Mouse (Mus musculus): ENCODE measurements around the gene Adssl1. TPM values are rescaled to one million over a fixed set of nuclear protein-coding genes. Genes with fewer than 3 reads are reported as not detected.

Gene Adssl1
- total and polyA plus RNA-seq, 3 experiments, result 10.2 to 29.4 (median 10.7) TPM

GRCm38 (mm10) chr12:112664656-112665055 is 44.8 kb downstream of the Adssl1 start:
- Histone ChIP-seq H3K36me3 (replicated peaks in 1 of 2; ENCODE audit: control insufficient read depth in 1 of 2, insufficient read depth in 1 of 2, low read length in 1 of 2) (peaks cover 80 to 99% of the 10 kb centered on the region in 2 experiments), H3K27me3 (replicated peaks) (no peaks in the 10 kb centered on the region), H3K4me1 (ENCODE audit: control insufficient read depth in 1 of 2, insufficient read depth in 2 of 2) (peaks cover 0 to 33% of the 10 kb centered on the region in 2 experiments; a peak in 2 of 4 replicates), H3K4me3 (replicated peaks in 1 of 3; ENCODE audit: low read depth in 2 of 3, low read length in 2 of 3, poor library complexity in 1 of 3) (no peak overlapping the region), H3K4me2 (ENCODE audit: insufficient read depth, low read depth, poor library complexity, severe bottlenecking) (no peak overlapping the region), H3K9ac (ENCODE audit: insufficient read depth, low read depth) (no peak overlapping the region), H3K79me2 (replicated peaks; ENCODE audit: control insufficient read depth, extremely low read depth, insufficient read depth, poor library complexity, severe bottlenecking) (no peaks in the 10 kb centered on the region; the same call in 1 of the 2 replicates), H3K27ac (ENCODE audit: insufficient read depth, low read depth) (no peak overlapping the region), H3K9me3 (replicated peaks; ENCODE audit: low read length) (no peaks in the 10 kb centered on the region)
- dilution Hi-C loops (cut with MboI; ENCODE audit: extremely low pct_ligation_motif_present, extremely low pct_unique_long_range_greater_than_20kb, low sequenced_read_pairs) (no loop called here), in situ Hi-C loops (cut with MboI; ENCODE audit: low pct_ligation_motif_present, low pct_unique_long_range_greater_than_20kb, low sequenced_read_pairs) (no loop called here)
- no peak for DNase-seq (ENCODE audit: extremely low read depth)
- TF ChIP-seq MXI1 (IDR thresholded peaks at IDR 0.05; ENCODE audit: low read depth, low read length) (no peak), UBTF (IDR thresholded peaks at IDR 0.05; ENCODE audit: low read depth, low read length) (no peak), POLR2AphosphoS2 (IDR thresholded peaks at IDR 0.05; ENCODE audit: low read depth, low read length) (no peak), MAX (IDR thresholded peaks at IDR 0.05; ENCODE audit: low read length) (no peak), USF2 (conservative IDR thresholded peaks at IDR 0.05; ENCODE audit: low read depth, low read length) (no peak), POLR2A (IDR thresholded peaks at IDR 0.05; ENCODE audit: low read depth, low read length) (no peak), ETS1 (conservative IDR thresholded peaks at IDR 0.05; ENCODE audit: low read depth, low read length) (no peak), GABPA (IDR thresholded peaks at IDR 0.05; ENCODE audit: insufficient replicate concordance, low read depth, low read length) (no peak)

DNA sequence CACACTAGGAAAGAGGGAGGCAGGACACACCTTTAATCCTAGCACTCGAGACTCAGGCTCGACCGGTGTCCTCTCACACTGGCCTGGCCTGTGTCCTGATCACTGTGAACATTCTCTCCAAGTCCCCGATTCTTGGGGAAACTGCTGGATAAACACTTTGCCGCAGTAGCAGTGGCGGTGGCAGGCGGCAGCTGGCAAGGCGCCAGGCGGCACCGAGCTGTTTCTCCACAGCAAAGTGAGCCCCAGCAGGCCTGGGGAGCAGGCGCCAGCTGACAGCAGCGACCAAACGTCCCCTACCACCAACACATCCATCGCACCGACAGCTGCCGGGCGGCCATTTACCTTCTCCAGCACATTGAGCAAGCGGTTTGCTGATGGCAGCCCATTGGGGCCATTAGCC is 45.6 kb downstream of the Adssl1 start:
- DNase-seq (ENCODE audit: extremely low read depth), result no peak
- in situ Hi-C loops (cut with MboI; ENCODE audit: low pct_ligation_motif_present, low pct_unique_long_range_greater_than_20kb, low sequenced_read_pairs), result no loop called here
- no peak overlapping the region for H3K4me2 ChIP-seq (ENCODE audit: insufficient read depth, low read depth, poor library complexity, severe bottlenecking)

GRCm38 (mm10) chr12:112665881-112666544 is 46.2 kb downstream of the Adssl1 start:
- TF ChIP-seq ELF1 (IDR thresholded peaks at IDR 0.05; ENCODE audit: low read depth, low read length) (no peak), HCFC1 (IDR thresholded peaks at IDR 0.05; ENCODE audit: low read depth, low read length) (no peak), USF1 (IDR thresholded peaks at IDR 0.05; ENCODE audit: low read depth, low read length) (no peak), ZKSCAN1 (IDR thresholded peaks at IDR 0.05; ENCODE audit: borderline replicate concordance, low read depth, low read length) (no peak)
- Histone ChIP-seq H3K27me3 (replicated peaks) (no peaks in the 10 kb centered on the region), H3K27ac (ENCODE audit: insufficient read depth, low read depth) (no peak overlapping the region), H3K79me2 (replicated peaks; ENCODE audit: control insufficient read depth, extremely low read depth, insufficient read depth, poor library complexity, severe bottlenecking) (peaks cover 2% of the 10 kb centered on the region; the same call in 1 of the 2 replicates), H3K36me3 (replicated peaks in 1 of 2; ENCODE audit: control insufficient read depth in 1 of 2, insufficient read depth in 1 of 2, low read length in 1 of 2) (peaks cover 82 to 99% of the 10 kb centered on the region in 2 experiments), H3K4me2 (ENCODE audit: insufficient read depth, low read depth, poor library complexity, severe bottlenecking) (no peak overlapping the region), H3K4me3 (replicated peaks in 1 of 3; ENCODE audit: low read depth in 2 of 3, low read length in 2 of 3, poor library complexity in 1 of 3) (no peak overlapping the region), H3K9me3 (replicated peaks; ENCODE audit: low read length) (no peaks in the 10 kb centered on the region), H3K9ac (ENCODE audit: insufficient read depth, low read depth) (no peak overlapping the region), H3K4me1 (ENCODE audit: control insufficient read depth in 1 of 2, insufficient read depth in 2 of 2) (peaks cover 1 to 47% of the 10 kb centered on the region in 2 experiments; a peak in 3 of 4 replicates)
- no peak for DNase-seq (ENCODE audit: extremely low read depth)
- in situ Hi-C loops (cut with MboI; ENCODE audit: low pct_ligation_motif_present, low pct_unique_long_range_greater_than_20kb, low sequenced_read_pairs), result no loop called here
- dilution Hi-C loops (cut with MboI; ENCODE audit: extremely low pct_ligation_motif_present, extremely low pct_unique_long_range_greater_than_20kb, low sequenced_read_pairs), result no loop called here

More for the DNA sequence above, 45.6 kb downstream of the Adssl1 start:
- dilution Hi-C loops (cut with MboI; ENCODE audit: extremely low pct_ligation_motif_present, extremely low pct_unique_long_range_greater_than_20kb, low sequenced_read_pairs), result no loop called here
- Histone ChIP-seq H3K27ac (ENCODE audit: insufficient read depth, low read depth) (no peak overlapping the region), H3K27me3 (replicated peaks) (no peaks in the 10 kb centered on the region), H3K9me3 (replicated peaks; ENCODE audit: low read length) (no peaks in the 10 kb centered on the region), H3K4me1 (ENCODE audit: control insufficient read depth in 1 of 2, insufficient read depth in 2 of 2) (peaks cover 0 to 41% of the 10 kb centered on the region in 2 experiments; a peak in 2 of 4 replicates), H3K36me3 (replicated peaks in 1 of 2; ENCODE audit: control insufficient read depth in 1 of 2, insufficient read depth in 1 of 2, low read length in 1 of 2) (peaks cover 82 to 99% of the 10 kb centered on the region in 2 experiments), H3K79me2 (replicated peaks; ENCODE audit: control insufficient read depth, extremely low read depth, insufficient read depth, poor library complexity, severe bottlenecking) (no peaks in the 10 kb centered on the region; the same call in 1 of the 2 replicates), H3K4me3 (replicated peaks in 1 of 3; ENCODE audit: low read depth in 2 of 3, low read length in 2 of 3, poor library complexity in 1 of 3) (no peak overlapping the region), H3K9ac (ENCODE audit: insufficient read depth, low read depth) (no peak overlapping the region)
- TF ChIP-seq CHD2 (IDR thresholded peaks at IDR 0.05; ENCODE audit: low read length) (no peak), CHD1 (IDR thresholded peaks at IDR 0.05; ENCODE audit: low read depth, low read length) (no peak)
